Mouse (Mus musculus) thymus, adult 18-20 months (tissue): ENCODE results near the gene Olfr429.
"Not testable (repeated sequence)": the region's sequence is repeated elsewhere in the genome, so short reads cannot be mapped to it uniquely, and the experiment has no call there.

Experiments
- DNase-seq, 2 experiments: peaks; one replicate each; pipeline ENCODE4 v3.0.0; 2022; ENCODE audit warnings: mixed read lengths in 2 of 2

The Olfr429 gene

DNA sequence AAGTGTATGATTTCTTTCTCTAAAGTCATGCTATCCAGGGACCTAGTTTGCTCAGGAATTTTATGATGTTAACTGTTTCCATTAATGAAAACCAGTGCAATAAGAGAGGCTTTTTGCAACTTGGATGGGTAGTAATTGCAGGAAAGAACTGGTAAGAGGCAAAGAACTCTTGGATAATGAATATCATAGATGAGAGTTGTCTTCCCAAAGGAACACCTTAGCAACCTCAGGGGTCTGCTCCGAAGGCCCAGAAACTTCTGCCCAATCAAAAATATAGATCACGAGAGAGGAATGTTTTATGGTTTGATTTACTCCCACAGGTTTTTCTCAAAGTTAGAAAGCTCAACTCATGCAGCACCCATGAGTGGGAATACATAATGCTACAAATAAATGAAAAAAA, at the start of gene Olfr429:
Gene Olfr429, plus strand, starts transcription at position 301 of the 400 bp plus-strand sequence.
- no peak for DNase-seq

DNA sequence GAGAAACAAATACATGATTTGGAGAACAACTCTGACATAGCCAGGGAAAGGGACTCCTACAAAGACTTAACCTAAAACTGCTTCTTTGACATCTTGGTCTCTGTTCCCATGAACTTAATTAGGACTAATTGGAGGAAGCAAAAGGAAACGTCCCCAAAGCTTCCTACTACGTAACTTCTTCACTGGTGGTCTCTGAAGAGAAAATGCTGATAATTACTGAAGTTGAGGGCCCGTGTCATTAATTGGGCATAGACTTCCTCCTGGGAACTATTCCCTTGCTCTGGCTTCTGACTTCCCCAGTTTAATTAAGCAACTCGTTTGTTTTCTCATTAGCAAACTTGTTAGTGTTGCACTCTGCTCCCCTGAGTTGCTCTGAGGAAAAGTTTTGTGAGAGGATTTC, 48.3 kb upstream of the Olfr429 start:
- no peak for DNase-seq

DNA sequence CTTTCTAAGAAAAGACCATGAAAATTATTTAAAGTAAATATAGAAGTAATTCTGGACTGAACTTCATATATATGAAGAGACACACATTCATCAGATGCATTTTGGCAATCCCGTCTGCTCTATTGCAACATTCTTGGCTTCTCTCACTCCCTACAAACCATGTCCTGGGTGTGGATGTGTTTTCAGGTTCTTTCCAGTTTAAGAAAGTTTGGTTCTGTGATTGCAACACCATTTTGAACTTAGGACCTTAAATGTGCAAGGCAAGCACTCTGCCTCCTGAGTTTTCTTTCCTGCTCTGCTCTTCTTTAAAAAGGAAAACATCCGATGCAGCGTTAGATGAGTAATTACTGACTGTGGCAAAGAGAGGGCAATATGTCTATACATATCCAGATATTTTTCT, 45.7 kb upstream of the Olfr429 start:
- DNase-seq, result no peak

DNA sequence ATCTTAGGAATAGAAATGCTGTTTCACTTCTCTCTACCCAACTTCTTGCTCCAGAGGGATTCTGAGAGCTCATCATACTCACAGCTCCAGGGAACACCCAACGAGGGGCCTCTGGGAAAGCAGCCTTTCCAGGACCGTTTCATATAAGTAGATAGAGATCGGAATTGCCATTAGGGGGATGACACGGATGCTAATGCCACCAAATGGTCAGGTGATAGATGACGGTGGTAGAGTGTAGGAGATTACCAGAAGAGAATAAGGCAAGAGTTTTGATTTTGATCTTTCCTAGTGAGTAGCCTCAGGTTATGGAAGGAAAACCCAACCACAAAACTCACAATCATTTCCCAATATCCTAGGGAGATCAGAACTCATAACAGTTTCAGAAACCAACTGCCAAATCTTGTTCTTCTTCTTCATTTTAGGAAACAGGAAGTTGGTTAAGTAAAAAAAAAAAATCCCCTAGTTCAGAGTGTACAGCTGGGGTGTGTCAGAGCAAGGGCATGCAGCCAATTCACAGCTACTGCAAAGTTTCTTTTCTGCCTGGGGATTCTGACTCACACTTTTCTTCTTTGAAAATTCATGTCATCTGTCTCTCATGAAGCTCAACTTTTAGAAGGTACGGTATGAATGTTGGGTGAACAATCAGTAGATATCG, 43.5 kb upstream of the Olfr429 start, which contains the start of gene Olfr433:
Gene Olfr433, plus strand, starts transcription at position 183 of the 655 bp plus-strand sequence.
- no peak for DNase-seq

DNA sequence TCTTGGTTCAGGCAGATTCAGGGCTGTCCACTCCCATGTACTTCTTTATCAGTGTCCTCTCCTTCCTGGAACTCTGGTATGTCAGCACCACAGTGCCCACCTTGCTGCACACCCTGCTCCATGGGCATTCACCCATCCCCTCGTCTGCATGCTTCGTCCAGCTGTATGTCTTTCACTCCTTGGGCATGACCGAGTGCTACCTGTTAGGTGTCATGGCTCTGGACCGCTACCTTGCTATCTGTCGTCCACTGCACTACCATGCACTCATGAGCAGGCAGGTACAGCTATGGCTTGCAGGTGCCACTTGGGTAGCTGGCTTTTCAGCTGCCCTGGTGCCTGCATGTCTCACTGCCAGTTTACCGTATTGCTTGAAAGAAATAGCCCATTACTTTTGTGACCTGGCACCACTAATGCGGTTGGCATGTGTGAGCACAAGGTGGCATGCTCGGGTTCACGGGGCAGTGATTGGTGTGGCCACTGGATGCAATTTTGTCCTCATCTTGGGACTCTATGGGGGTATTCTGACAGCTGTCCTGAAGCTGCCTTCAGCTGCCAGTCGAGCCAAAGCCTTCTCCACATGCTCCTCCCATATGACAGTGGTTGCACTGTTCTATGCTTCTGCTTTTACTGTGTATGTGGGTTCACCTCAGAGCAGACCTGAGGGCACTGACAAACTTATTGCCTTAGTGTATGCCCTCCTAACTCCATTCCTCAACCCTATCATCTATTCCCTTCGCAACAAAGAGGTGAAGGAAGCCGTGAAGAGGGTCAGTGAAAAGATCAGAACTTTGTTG, 41.8 kb upstream of the Olfr429 start:
- not testable (repeated sequence) for DNase-seq

DNA sequence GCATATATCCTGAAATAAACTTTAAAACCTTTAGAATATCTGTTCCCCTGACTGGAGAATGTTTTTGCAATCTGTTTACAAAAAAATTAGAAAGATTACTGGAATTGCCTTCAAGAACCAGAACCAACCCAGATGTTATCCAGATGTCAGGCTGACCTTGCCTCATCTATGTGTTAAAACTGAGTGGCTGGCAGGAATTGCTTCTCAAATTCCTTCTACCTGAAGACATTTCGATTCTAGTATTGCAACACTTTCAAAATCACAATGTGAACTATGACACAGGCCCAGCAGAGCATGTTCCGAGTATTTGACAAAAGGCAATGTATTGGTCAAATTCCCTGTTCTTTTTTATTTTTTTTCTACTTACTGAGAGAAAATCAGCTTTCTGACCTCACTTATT, 39.7 kb upstream of the Olfr429 start:
- no peak for DNase-seq

DNA sequence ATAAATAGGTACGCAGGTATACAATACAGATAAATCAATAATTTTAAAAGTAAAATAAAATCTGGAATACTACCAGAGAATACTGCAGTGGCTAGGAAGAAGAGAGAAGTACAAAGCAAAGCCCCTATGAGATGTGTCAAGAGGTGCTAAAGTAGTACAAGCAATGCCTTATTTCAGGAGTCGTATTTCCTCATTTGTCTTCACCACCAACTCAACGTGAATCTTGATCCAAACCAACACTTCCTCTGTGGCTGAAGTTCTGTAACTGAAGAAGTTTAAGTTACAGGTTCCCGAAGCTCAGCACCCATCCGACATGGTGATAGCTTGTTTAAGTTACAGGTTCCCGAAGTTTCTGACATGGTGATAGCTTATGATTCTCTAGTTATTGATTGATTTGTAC, 35.9 kb upstream of the Olfr429 start:
- DNase-seq, result not testable (repeated sequence)

DNA sequence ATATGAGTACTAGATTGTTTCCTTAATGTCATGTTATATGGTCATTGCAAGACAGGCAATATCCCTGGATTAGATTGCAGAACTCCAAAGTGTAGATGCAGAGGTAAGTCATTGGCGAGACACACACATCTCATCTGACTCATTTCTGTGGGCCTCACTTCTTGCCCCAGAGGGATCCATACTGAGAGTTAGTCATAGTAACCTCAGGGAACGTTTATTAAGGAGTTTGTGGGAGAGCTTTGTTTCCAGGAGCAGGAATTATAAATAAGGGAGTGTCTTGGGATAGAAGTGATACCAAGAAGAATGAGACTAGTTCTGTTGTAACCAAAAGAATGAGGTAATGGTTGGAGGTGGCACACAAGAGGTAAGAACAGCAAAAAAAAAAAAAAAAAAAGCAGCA, 35.2 kb upstream of the Olfr429 start, which contains the start of gene Olfr432:
Gene Olfr432, plus strand, starts transcription at position 313 of the 400 bp plus-strand sequence.
- DNase-seq, result no peak

DNA sequence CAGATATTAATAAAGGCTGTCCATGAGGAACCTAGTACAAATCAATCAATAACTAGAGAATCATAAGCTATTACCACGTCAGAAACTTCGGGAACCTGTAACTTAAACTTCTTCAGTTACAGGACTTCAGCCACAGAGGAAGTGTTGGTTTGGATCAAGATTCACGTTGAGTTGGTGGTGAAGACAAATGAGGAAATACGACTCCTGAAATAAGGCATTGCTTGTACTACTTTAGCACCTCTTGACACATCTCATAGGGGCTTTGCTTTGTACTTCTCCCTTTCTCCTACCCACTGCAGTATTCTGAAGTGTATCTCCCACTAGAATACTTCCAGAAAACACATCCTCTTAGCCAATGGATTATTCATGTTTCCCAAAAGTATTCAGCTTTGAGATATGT, 34.8 kb upstream of the Olfr429 start:
- DNase-seq, result not testable (repeated sequence)

DNA sequence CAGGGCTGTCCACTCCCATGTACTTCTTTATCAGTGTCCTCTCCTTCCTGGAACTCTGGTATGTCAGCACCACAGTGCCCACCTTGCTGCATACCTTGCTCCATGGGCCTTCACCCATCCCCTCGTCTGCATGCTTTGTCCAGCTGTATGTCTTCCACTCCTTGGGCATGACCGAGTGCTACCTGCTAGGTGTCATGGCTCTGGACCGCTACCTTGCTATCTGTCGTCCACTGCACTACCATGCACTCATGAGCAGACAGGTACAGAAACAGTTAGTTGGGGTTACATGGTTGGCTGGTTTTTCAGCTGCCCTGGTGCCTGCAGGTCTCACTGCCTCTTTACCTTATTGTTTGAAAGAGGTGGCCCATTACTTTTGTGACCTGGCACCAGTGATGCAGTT, 33.6 kb upstream of the Olfr429 start:
- DNase-seq, result no peak

DNA sequence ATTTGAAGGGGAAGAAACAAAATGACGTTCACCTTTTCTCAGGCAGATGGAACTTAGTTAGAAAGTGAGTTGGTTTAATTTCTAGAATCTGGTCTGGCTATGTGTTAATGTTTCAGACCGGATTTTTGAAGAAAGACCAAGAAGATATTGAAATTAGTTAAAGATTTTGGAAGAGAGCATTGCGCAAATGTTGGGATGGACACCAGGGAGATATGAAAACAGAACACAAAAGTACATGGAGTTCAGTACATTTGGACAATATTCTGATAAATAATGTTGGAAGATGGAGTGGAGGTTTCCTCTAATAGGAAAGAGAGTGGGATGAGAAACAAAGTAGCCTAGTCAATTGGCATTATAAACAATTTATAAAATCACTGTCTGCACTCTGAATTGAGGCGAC, 32.6 kb upstream of the Olfr429 start:
- no peak for DNase-seq

DNA sequence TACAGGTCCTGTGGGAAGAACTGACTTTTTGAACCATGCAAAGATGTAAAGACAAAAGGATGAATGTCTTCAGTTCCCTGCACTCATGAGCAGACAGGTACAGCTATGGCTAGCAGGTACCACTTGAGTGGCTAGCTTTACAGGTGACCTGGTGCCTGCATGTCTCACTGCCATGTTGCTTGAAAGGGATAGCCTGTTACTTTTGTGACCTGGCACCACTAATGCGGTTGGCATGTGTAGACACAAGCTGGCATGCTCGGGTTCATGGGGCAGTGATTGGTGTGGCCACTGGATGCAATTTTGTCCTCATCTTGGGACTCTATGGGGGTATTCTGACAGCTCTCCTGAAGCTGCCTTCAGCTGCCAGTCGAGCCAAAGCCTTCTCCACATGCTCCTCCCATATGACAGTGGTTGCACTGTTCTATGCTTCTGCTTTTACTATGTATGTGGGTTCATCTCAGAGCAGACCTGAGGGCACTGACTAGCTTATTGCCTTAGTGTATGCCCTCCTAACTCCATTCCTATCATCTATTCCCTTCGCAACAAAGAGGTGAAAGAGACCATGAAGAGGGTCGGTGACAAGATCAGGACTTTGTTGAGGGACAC, 32.1 kb upstream of the Olfr429 start:
- no peak for DNase-seq

DNA sequence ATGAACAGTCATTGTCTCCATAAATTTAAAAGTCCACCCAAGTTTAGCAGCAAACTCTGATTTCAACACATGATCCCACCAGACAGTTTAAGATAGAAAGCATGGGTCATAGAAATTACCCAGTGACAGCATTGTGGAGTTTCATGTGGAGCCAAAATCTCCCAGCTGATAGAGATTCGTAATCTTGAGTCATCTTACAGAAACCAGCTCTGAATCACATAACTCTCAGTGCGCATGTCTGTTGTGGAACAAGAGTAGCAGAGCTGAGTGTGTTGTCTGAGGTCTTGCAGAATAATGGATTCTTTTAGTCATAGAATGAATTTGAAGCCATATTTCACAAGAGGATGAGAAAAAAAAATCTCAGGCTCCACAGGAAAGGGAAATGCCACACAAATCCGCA, 31.1 kb upstream of the Olfr429 start:
- no peak for DNase-seq

DNA sequence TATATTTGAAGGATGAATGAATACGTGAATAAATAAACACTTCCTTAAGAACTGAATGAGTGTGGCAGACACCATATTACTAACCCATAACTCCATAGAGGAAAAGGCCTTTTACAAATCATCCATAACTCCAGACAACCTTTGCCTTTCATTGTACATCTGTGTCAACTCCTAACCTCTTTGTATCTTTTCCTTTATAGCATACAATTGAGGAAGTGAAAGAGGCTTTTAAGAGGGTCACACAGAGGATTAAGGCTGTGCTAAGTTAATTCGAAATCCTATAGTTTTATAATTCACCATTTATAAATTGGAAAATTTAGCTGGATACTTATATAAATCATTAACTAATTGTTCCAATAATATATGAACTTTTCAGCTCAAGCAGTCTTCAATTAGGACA, 28.9 kb upstream of the Olfr429 start:
- no peak for DNase-seq

DNA sequence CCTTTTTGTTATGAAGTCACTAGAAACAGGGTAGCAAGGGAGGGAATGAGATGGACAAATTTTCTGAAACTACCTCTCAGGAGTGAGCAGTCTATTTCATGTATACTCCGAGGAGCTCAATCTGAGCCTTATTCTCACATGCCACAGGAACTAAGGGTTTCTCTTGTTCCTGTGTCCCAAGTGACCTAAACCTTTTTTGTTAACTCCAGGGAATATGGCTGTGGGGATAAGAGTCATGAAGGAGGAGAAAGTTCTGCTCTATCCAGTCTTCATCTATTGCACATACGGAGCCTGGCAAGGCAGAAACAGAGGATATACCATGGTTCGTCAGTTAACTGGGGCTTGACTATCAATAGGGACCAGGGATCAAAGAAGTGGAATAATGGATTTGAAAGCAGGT, 17.8 kb upstream of the Olfr429 start, which contains the start of gene Olfr430:
Gene Olfr430, plus strand, starts transcription at position 301 of the 400 bp plus-strand sequence.
- DNase-seq, result no peak

DNA sequence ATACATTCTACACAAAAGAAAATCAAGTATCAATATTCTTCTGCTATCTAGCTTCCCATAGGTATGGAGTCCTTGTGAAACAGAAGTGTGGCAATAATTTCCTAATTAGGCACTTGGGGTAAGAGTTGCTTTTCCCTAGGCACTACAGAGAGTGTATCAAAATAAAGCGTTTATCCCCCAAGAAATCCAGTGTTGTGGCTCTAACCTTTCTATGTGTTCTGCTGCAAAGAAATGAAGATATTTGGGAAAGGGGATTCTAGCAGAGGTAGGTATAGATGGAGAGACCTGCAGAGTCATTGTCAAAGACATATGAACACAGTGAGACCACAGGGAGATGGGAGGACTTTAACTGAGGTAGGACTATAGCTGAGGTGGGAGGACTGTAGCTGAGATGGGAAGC, 12.5 kb downstream of the Olfr429 start, which contains the start of gene Olfr427:
Gene Olfr427, plus strand, starts transcription at position 301 of the 400 bp plus-strand sequence.
- no peak for DNase-seq

DNA sequence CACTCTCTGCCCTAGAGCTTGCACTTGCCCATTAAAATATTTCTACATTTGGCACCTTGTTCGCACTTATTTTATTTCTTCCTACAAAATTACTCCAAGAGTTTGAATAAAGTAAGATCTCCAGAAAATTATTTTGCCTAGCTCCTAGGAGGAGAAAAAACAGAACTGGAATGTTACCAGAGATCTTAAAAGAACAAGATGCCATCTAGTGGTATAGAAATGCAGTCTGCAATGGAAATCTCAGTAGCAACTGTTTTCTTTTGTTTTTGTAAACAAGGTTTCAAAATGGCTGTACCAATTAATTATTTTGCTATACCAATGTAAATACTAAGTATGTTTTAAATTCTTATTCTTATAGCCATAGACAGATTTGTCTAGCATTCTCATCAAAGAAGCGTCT, 19.6 kb downstream of the Olfr429 start:
- DNase-seq, result no peak

DNA sequence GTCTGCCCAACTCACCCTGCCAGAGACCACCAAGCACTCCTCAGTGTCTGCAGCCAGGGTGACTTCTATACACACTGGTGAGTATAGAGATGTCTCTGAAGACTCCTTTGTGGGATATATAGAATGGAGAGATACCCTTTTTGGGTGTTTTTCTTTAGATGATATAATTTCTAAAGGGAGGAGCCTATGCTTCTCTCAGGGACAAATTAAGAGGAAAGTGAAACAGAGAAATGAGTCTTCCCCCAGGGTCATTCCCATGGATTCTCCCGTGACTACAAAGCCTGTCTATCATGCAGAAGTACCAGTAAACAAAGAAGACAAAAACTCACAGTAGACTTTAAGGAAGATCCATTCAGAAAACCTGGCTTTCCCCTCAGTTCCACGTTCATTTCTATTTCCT, 36.9 kb downstream of the Olfr429 start, which contains the start of gene Olfr231:
Gene Olfr231, minus strand, starts transcription at position 101 of the 400 bp plus-strand sequence.
- DNase-seq, result no peak

DNA sequence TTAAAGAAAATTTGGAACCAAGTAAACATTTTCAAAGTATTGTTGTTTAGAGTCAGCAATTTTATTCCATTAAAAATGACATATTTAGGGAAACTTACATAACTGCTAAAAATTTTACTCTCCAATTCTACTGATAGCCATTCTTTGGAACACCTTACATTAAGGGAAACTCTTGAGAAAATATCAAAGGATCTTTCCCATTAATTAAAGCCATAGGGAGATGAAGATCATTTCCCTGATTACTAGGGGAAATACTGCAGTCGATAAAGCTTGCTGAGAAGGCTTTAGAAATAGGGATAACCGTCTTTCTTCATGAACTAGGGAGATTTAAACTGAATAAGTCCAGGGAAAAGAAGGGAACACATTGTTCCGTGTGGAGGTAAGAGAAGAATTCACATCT, 47.1 kb downstream of the Olfr429 start, which contains the start of gene Olfr424:
Gene Olfr424, plus strand, starts transcription at position 301 of the 400 bp plus-strand sequence.
- DNase-seq, result no peak

DNA sequence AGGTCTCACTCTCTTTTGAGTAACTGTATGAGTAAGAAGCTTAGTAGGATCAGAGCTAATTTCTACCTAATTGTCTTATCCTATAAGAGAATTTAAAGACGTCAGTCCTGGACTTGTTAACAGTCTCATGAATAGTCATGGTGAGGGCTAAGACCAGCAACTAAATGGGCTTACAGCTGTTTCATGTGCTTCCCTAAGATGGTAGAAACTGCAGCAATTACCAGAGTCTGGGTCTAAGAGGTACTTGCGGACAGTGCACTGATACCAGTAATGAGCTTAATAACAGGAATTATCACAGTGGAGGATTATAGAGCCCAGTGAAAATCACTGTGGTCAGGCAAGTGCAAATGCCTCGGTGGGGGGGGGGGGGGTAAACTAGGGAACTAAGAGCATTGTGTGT, 47.9 kb downstream of the Olfr429 start:
- no peak for DNase-seq
